Mouse (Mus musculus) embryonic stem cell, embryonic (primary cell): ENCODE data around the gene Sh3bp4.

Experiments
- CTCF ChIA-PET, 4 experiments: fragments of 300-600 bp in 2 of 4; fragments of 350-600 bp in 2 of 4; sonication (Branson Sonifier 250); formaldehyde crosslinking; loops; one replicate each; lab custom pipeline; 2022; ENCODE audit warnings: inconsistent platforms in 2 of 4; lab: Charles Lee
- POLR2A ChIA-PET, 4 experiments: fragments of 300-600 bp in 2 of 4; fragments of 350-600 bp in 2 of 4; sonication (Branson Sonifier 250); formaldehyde crosslinking; loops; one replicate each; lab custom pipeline; 2022; ENCODE audit warnings: antibody characterized with exemption in 4 of 4, inconsistent platforms in 1 of 4; lab: Charles Lee

Gene Sh3bp4

DNA sequence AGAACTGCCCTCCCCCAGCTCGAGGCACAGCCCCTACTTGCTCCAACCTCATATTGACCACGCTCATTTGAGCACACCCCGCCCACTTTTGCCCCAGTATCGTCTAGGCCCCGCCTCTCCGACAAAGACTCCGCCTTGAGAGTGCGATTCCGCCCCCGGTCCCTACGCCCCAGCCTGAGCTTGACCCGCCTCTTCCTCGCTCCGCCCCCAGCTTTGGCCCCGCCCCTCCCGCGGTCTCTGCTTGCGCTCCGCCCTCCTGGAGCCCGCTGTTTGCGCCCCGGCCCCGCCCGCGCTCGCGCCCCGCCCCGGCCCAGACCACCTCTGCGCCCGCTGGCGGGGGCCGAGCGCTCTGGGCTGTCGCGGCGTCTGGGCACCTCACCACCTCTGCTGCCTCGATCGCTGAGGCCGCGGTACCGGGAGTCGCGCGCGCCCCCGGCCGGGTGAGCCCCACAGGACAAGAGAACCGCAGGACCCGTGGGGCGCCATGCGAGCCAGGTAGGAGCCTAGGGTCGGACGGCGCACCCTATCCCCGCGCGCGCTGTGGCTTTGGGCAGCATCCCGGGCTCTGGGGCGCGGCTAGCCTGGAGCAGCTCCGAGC is at the start of gene Sh3bp4:
TSS of gene Sh3bp4 (plus strand) at position 313 of the 598 bp plus-strand sequence.
- ChIA-PET POLR2A (interaction anchor here (0.5 to 20.8 kb wide), 205 partner anchors 8 to 1215 kb away, joined by 3 to 267 read pairs (median 5); partner anchors contain the start of gene Arl4c (in 1 of the 4)), CTCF (interaction anchor here (0.7 to 2.6 kb wide), 14 partner anchors 13 to 1399 kb away, joined by 3 to 22 read pairs (median 4); no protein-coding TSS in a partner anchor)

DNA sequence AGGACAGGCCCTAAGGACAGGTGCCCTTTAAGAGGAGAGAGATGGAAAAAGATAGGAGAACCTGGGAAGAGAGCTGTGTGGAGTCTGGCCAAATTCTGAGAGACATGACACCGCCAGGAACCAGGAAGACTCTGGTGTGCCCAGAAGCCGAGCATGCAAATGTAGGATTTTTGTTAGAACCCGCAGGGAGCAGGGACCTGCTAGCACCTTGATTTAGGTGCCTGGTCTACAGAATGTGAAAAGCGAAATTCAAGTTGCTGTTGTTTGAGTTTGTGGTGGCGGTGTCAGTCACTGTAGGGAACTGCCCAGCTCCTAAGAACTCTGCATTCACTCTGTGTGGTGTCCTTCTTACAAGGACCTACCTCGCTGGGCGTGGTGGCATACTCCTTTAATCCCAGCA is 47.2 kb upstream of the Sh3bp4 start:
- CTCF ChIA-PET, result no interaction called here
- POLR2A ChIA-PET, result interaction anchor here in 3 of 4 experiments (0.8 to 2.9 kb wide), 5 partner anchors 10 to 220 kb away, joined by 3 to 15 read pairs (median 5); partner anchors contain the start of gene Sh3bp4 (in 3 of the 3)

DNA sequence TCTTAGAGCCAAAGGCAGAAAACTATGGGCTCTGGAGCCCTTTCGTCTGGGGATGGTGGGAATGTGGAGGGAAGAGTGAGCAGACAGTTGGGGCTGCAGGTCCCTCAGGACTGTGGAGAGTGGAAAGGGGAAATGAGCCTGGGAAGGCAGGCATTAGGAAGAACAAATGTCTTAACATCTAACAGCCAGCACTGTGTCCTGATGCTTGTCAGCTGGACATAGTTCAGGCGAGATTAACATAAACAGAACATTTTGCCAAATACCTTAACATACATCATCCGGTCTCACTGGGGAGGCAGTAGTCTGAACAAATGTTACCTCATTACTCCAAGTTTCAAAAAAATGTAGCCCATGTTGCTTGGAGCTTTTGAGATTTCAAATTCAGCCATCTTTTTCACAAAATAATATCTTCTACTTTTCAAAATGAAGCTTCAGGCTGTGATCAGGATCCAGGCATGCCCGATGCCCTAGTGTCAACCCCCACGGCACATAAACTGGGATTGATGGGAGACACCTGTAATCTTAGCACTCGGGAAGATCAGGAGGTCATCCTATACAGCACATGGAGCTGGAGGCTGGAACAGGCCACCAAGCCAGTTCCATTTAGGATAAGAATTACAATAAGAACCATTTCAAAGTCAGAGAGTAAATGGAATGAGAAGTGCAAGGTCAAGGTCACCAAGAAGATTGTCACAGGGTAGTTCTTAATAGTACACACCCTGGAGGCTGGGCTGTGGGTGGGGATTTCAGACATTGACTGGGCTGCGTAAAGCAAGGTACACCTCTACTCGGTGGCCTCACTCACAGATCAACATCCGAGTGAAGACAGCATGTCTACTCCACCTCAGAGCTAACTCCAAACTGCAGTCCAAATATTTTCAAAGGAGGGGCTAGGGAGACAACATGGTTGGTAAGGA is 45.3 kb upstream of the Sh3bp4 start:
- CTCF ChIA-PET, result interaction anchor here in 1 of 4 experiments (0.6 kb wide), 1 partner anchor 21 kb away, joined by 3 read pairs; no protein-coding TSS in a partner anchor
- POLR2A ChIA-PET, result interaction anchor here (0.6 to 2.8 kb wide), 25 partner anchors 9 to 1275 kb away, joined by 3 to 31 read pairs (median 4); partner anchors contain the start of gene Sh3bp4 (in 3 of the 4)

DNA sequence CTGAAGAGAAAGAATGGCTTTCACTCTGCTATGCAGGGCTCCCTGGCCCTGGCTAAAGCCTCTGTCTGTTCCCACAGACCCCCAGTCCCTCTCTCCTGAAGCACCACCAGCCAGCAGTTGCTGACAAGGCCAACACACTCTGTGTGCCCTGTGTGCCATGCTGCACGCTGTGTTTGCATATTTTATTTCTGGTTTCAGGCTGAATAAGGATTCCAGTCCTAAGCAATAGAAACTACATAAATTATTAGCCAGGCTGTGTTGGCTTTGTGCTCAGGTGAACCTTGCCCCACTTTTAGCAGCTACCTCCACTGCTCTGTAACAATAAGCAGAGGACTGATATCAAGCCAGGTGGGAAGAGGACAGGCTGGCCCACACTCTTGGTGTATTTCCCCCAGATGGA is 44.2 kb upstream of the Sh3bp4 start:
- ChIA-PET CTCF (no interaction called here), POLR2A (interaction anchor here in 3 of 4 experiments (0.9 to 2.8 kb wide), 8 partner anchors 9 to 417 kb away, joined by 3 to 31 read pairs (median 10); partner anchors contain the start of gene Sh3bp4 (in 3 of the 3))

DNA sequence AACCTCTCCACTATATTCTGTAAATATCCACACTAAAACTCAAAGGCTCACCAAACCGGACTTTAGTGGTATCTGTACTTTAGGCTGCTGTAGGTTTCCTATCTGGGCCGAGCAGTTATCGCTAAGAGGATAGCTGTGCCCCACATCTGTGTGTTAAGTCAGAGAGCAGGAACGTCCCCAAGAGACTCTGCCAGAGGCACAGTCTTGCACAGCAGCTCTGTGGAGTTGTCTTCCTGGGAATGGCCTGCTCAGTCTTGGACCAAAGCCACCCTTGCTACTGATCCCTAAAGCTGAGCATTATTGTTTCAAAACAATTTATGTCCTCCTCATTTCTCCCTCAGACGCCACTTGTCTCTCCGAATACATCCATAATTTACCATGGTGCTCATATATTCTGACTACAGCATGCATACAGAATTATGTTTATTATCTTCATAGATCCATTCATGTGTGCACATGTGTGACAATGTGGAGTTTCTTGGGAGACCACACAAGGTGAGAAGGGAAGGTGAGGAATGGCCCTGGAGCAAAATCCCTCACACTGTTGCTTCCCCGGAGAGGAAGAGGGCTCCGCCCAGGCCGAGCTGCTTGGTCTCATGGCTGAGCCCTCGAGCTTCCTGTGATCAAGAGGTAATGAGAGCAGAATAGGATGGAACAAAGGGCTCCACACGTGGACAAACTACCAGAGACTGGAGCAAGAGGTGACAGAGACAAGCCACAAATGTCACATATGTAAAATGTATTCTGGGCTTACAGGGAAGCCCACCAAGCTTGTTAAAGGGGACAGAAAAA is 40.9 kb upstream of the Sh3bp4 start:
- ChIA-PET CTCF (interaction anchor here in 1 of 4 experiments (0.9 kb wide), 1 partner anchor 163 kb away, joined by 4 read pairs; no protein-coding TSS in a partner anchor), POLR2A (interaction anchor here (0.6 to 2.7 kb wide), 23 partner anchors 8 to 269 kb away, joined by 3 to 22 read pairs (median 3); partner anchors contain the start of gene Sh3bp4 (in 4 of the 4))

DNA sequence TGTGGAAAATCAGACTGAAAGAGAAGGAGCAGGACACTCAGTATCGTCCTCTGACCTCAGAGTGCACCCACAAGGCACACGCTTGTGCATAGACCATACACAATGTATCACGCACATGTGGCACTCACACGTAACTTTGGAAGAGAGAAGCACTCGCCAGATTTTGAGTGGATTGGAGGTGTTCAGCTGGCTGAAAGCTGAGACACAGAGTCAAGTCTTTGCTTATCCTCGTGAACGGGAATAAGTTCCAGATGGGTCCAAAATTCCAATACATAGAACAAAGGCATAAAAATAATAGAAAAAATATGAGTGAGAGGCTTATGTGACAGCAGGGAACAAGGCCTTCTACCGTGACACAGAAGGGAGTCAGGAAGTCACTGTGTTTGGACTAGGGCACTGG is 36.6 kb upstream of the Sh3bp4 start:
- POLR2A ChIA-PET, result interaction anchor here in 2 of 4 experiments (0.7 to 3.2 kb wide), 7 partner anchors 9 to 253 kb away, joined by 3 to 16 read pairs (median 3); partner anchors contain the start of gene Sh3bp4 (in 2 of the 2)
- CTCF ChIA-PET, result no interaction called here

DNA sequence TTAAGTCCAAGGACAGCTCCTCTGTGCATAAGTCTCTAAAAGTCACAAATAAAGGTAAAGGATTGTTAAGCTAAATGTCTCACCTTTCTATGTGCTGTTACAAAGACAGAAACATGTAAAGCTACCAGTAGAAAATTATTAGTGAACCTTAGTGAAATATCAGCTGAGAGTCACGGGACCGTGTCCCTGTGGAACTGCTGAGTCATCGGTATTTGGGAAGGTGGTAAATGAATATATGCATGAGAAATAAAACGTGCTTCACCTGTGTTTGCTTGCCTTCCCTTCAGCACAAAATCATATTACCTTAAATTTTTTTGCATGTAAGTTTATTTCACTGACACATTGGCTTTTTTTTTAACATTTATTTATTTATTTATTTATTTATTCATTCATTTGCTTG is 36.2 kb upstream of the Sh3bp4 start:
- ChIA-PET CTCF (no interaction called here), POLR2A (interaction anchor here in 2 of 4 experiments (0.9 to 3.2 kb wide), 8 partner anchors 9 to 254 kb away, joined by 3 to 16 read pairs (median 4); partner anchors contain the start of gene Sh3bp4 (in 2 of the 2))

DNA sequence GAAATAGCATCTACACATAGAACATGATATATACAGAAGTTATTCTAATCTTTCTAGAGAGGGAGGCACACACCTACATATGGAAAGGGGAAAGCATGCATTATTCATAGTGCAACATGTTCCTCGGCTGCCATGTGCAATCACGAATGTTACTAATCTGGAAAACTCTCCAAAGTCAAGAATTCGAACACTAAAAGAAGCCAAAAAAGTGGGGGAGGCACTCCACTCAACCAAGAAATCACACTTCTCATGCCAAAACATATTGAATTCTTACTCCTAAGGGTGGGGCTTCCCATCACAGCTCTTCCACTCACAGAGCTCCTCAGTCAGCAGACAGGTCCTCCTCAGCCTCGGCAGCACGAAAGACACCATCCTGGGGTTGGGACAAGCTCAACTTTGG is 35.1 kb upstream of the Sh3bp4 start:
- ChIA-PET CTCF (interaction anchor here in 1 of 4 experiments (0.6 kb wide), 1 partner anchor 161 kb away, joined by 12 read pairs; no protein-coding TSS in a partner anchor), POLR2A (interaction anchor here in 2 of 4 experiments (0.9 to 3.2 kb wide), 5 partner anchors 10 to 282 kb away, joined by 3 to 16 read pairs (median 7); partner anchors contain the start of gene Sh3bp4 (in 2 of the 2))

DNA sequence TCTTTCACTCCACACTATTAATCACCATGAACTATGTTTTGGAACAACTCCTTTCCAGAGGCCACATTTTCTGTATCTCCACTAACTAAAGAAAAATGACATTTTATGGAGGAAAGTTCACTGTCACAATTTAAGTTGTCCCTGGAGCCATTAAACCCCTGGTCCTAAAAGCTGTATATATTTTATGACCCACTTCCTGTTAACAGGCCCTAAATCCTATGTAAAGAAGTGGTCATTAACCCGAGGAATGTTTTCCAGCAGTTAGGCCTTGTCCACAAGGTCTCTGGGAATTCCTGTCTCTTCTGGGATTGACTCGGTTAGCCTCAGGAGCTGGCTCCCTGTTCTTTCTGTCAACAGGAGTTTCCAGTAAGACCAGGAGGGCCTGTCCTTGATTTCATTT is 30.4 kb upstream of the Sh3bp4 start:
- CTCF ChIA-PET, result no interaction called here
- POLR2A ChIA-PET, result interaction anchor here in 2 of 4 experiments (3.1 to 3.6 kb wide), 2 partner anchors 30 kb away, joined by 12 to 14 read pairs; partner anchors contain the start of gene Sh3bp4 (in 2 of the 2)

DNA sequence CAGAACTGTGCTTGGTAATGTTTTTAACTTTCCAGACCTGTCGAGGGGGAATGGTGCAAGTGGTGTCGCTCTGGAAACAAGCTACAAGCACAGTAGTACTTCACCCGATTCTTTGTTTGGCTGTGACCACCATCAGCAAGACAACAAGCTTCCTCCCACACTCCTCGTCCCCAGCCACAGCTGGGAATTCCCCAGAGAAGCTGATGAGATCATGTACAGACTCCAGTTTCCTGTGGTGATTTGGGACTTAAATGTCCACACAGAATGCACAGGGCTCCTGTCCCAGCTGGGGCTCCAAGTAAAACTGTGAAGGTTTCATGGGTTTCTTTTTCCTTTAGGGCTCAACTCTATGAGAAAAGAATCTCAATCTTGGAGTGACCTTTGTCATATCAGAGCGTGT is 28.9 kb upstream of the Sh3bp4 start:
- CTCF ChIA-PET, result interaction anchor here in 1 of 4 experiments (0.6 kb wide), 1 partner anchor 99 kb away, joined by 5 read pairs; no protein-coding TSS in a partner anchor

DNA sequence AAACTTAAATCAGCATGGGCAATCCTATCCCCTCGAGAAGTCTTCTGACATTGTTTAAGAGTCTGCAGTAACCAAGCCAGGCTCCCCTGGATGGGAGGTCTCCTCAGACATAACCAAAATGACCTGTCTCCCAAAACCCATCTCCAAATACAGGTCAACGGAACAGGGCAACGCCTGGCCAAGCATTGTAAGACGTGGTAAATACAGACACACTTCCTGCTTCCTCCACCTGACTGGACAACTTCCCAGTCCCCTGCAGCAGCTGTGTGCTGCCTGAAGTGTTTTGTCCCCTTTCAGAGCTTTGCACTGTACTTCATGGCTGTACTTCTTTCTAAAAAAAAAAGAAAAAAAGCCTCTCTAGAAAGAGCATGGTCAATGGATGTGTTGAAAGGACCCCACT is 28.1 kb upstream of the Sh3bp4 start:
- POLR2A ChIA-PET, result interaction anchor here in 3 of 4 experiments (1.1 to 1.9 kb wide), 7 partner anchors 11 to 28 kb away, joined by 3 to 9 read pairs (median 6); partner anchors contain the start of gene Sh3bp4 (in 1 of the 3)
- CTCF ChIA-PET, result no interaction called here

More for the DNA sequence above, 28.9 kb upstream of the Sh3bp4 start:
- POLR2A ChIA-PET, result interaction anchor here in 3 of 4 experiments (0.7 to 1.6 kb wide), 7 partner anchors 12 to 631 kb away, joined by 3 to 7 read pairs (median 3); partner anchors contain the start of gene Sh3bp4 (in 2 of the 3)

DNA sequence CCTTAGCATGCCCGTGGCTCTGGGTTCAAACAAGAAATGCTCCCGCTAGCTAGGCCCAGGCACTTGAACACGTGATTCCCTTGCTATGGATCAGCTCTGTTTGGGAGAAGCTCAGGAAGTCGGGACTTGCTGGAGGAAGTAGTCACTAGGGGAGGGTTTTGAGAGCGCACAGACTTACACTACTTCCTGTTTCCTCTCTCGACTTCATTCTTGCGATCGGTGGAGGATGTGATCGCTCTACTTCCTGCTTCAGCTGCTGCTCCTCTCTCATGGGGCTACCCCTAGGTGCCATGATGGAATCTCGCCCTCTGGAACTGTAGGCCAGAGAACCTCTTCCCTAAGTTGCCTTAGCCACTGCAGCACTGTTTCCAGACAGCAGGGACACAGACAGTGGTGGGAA is 27.3 kb upstream of the Sh3bp4 start:
- POLR2A ChIA-PET, result interaction anchor here in 3 of 4 experiments (0.6 to 2.0 kb wide), 12 partner anchors 9 to 27 kb away, joined by 3 to 16 read pairs (median 5); partner anchors contain the start of gene Sh3bp4 (in 1 of the 3)
- CTCF ChIA-PET, result no interaction called here

DNA sequence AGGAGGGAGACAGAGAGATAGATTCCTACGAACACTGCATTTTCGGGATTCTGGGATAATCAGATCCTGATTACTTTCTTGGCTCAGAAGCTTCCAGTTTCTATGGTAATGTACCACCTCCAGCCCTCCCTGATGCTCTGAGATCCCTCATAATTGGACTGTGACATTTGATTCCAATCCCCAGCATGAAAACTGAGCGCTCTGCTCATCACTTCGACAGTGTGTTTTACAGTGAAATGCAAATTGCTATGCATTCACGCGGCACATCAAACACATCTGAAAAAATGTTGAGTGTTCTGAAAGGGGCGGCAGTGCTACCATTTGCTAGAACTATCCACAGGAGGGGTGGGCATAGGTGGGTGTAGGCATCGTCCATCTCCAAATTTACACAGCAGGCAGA is 24.8 kb upstream of the Sh3bp4 start:
- CTCF ChIA-PET, result interaction anchor here in 1 of 4 experiments (1.3 kb wide), 1 partner anchor 12 kb away, joined by 3 read pairs; no protein-coding TSS in a partner anchor
- POLR2A ChIA-PET, result interaction anchor here in 2 of 4 experiments (0.9 to 1.1 kb wide), 3 partner anchors 22 to 25 kb away, joined by 3 to 4 read pairs (median 4); partner anchors contain the start of gene Sh3bp4 (in 1 of the 2)

DNA sequence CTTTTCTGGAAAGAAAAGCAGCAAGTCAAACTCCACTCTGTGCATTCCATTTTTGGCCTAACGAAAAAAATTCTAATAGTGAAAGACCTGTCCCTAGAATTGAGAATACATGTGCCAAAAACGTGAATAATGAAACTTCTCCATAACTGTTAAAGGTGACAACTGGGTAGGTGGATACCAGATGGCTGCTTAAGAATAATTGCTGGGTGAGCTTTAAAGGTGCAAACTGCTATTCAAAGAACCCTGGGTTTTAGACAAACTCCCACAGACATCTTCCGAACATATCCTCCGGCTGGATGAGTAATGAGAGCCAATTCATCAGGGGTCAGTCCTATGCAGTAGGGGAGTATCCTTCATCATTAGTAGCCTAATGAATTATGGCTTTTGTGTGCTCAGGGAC is 20.7 kb upstream of the Sh3bp4 start:
- ChIA-PET POLR2A (interaction anchor here in 2 of 4 experiments (1.1 to 2.6 kb wide), 2 partner anchors 14 to 20 kb away, joined by 3 to 11 read pairs; partner anchors contain the start of gene Sh3bp4 (in 1 of the 2)), CTCF (no interaction called here)

DNA sequence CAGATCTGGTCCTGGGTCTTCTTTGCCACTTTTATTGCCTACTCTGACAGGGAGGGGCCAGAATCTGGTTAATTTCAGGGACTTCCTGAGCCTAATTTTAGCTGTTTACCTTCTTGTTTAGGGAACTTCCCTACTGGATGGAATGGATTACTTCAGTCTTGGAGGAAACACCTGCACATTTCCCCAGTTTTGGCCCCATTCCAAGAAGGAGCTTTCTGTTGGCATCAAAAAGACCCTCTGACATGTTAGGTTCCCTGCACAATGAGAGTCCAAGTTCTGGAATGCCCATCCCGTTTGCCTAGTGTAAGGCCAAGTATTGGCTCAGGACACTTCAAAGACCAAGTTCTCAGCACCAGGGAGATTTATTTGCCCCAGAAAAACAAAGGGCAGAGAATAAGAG is 14.0 kb upstream of the Sh3bp4 start:
- ChIA-PET CTCF (no interaction called here), POLR2A (interaction anchor here in 2 of 4 experiments (1.3 to 5.6 kb wide), 3 partner anchors 9 to 14 kb away, joined by 4 to 56 read pairs (median 45); partner anchors contain the start of gene Sh3bp4 (in 2 of the 2))

DNA sequence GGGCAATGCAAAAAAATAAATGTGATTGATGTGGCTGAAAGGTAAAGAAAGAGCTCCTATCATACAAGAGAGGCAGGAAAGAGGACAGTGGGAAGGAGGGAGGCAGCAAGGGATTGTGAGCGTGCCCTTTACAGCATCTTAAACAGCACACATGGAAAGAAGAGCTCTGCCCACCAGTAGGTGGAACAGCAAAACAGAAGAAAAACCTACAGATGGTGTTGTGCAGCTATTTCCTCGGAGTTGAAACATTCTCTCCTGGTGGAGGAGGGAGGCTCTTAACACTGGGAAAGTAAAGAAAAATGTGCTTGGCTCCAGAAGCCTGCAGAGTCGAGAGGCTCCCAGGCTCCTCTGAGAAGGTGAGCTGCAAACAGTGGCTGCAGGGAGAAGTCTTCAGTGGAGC is 12.8 kb upstream of the Sh3bp4 start:
- ChIA-PET CTCF (interaction anchor here in 2 of 4 experiments (0.9 to 1.3 kb wide), 10 partner anchors 10 to 311 kb away, joined by 3 to 5 read pairs (median 3); partner anchors contain the start of gene Sh3bp4 (in 1 of the 2)), POLR2A (interaction anchor here in 3 of 4 experiments (0.5 to 4.0 kb wide), 6 partner anchors 12 to 54 kb away, joined by 3 to 56 read pairs (median 8); partner anchors contain the start of gene Sh3bp4 (in 3 of the 3))
